Mouse (Mus musculus) lung, embryonic 14.5 days (tissue): ENCODE measurements at regions not wholly inside any gene's neighbourhood (a gene's known extent, or its start where the extent isn't known, plus 50 kb on each side); places are given as distances from the start of the nearest gene placed in this dataset.

Experiments used
- ATAC-seq: fragments of 200-750 bp; cut with Nextera tagmentation; 2 replicates; pipeline ENCODE4 v1.8.0; 2017; ENCODE audit warnings: mild to moderate bottlenecking, moderate TSS enrichment, moderate library complexity; ENCODE audit not compliant: insufficient read depth
- DNase-seq: peaks from one replicate; pipeline ENCODE4 v3.0.0-alpha.2; 2015
- H3K27ac ChIP-seq: fragments of 300-500 bp; sonication (generic); 2 replicates; pipeline ENCODE4 v1.5.1; 2014; ENCODE audit warnings: low read depth, mild to moderate bottlenecking, moderate library complexity
- H3K27me3 ChIP-seq: fragments of 300-500 bp; sonication (generic); 2 replicates; pipeline ENCODE4 v1.6.1; 2014; ENCODE audit warnings: low read length, control low read depth; ENCODE audit not compliant: insufficient read depth
- H3K36me3 ChIP-seq: fragments of 300-500 bp; sonication (generic); 2 replicates; pipeline ENCODE4 v1.6.1; 2014; ENCODE audit warnings: control low read depth; ENCODE audit not compliant: insufficient read depth
- H3K4me1 ChIP-seq: fragments of 300-500 bp; sonication (generic); 2 replicates; pipeline ENCODE4 v1.6.1; 2014; ENCODE audit warnings: antibody characterized with exemption, control low read depth; ENCODE audit not compliant: insufficient read depth
- H3K4me2 ChIP-seq: fragments of 300-500 bp; sonication (generic); 2 replicates; pipeline ENCODE4 v1.6.1; 2014; ENCODE audit warnings: mild to moderate bottlenecking
- H3K4me3 ChIP-seq: fragments of 300-500 bp; sonication (generic); 2 replicates; pipeline ENCODE4 v1.5.1; 2014; ENCODE audit warnings: low read depth, low read length
- H3K9ac ChIP-seq: fragments of 300-500 bp; sonication (generic); 2 replicates; pipeline ENCODE4 v1.6.1; 2014
- H3K9me3 ChIP-seq: fragments of 300-500 bp; sonication (generic); 2 replicates; pipeline ENCODE4 v1.6.1; 2016; ENCODE audit warnings: low read depth, low read length, control low read depth
- CTCF ChIP-seq: IDR thresholded peaks from 2 replicates; pipeline ENCODE4 v1.5.1; 2016; ENCODE audit warnings: antibody characterized with exemption, low read depth
- whole genome bisulfite sequencing: fragments of 180-500 bp; shearing (Covaris S2); extraction: QIAGEN DNeasy Blood & Tissue Kit; methylation state at CpG from one replicate; pipeline ENCODE4 v1.1.7; 2014; 5-methylcytosine and 5-hydroxymethylcytosine counted together

- 71% methylated on average over 2 of the region's 2 CpGs for WGBS
- no peaks in the 10 kb centered on the region for H3K9me3 ChIP-seq
Measured at GRCm38 (mm10) chr15:46592868-46593267, 6458.7 kb downstream of the 9330182O14Rik start.

GRCm38 (mm10) chr15:46598328-46598727, 6464.2 kb downstream of the 9330182O14Rik start:
- no peak for ATAC-seq
- Histone ChIP-seq H3K4me3 (no peak overlapping the region), H3K9me3 (no peaks in the 10 kb centered on the region), H3K4me1 (no peaks in the 10 kb centered on the region), H3K27me3 (no peaks in the 10 kb centered on the region), H3K27ac (no peak overlapping the region), H3K4me2 (no peak overlapping the region), H3K36me3 (no peaks in the 10 kb centered on the region), H3K9ac (no peak overlapping the region)
- TF ChIP-seq CTCF, result peak; percentile 29; the same call in 1 of the 2 replicates
- peak; percentile 33 for DNase-seq
- 63% methylated on average over 1 of the region's 1 CpGs for WGBS

More at GRCm38 (mm10) chr15:46592868-46593267, 6458.7 kb downstream of the 9330182O14Rik start:
- no peaks in the 10 kb centered on the region for H3K27me3 ChIP-seq
- no peaks in the 10 kb centered on the region for H3K36me3 ChIP-seq
- no peak overlapping the region for H3K9ac ChIP-seq
- H3K4me3 ChIP-seq, result no peak overlapping the region
- no peak overlapping the region for H3K4me2 ChIP-seq
- TF ChIP-seq CTCF, result no peak
- H3K4me1 ChIP-seq, result no peaks in the 10 kb centered on the region
- DNase-seq (no peak), ATAC-seq (no peak)
- no peak overlapping the region for H3K27ac ChIP-seq

GRCm38 (mm10) chr15:46623431-46624029, 6489.4 kb downstream of the 9330182O14Rik start:
- Histone ChIP-seq H3K4me1 (no peaks in the 10 kb centered on the region), H3K4me3 (no peak overlapping the region), H3K9me3 (no peaks in the 10 kb centered on the region), H3K27ac (no peak overlapping the region), H3K27me3 (no peaks in the 10 kb centered on the region), H3K4me2 (no peak overlapping the region), H3K36me3 (no peaks in the 10 kb centered on the region), H3K9ac (no peak overlapping the region)
- 75% methylated on average over 4 of the region's 4 CpGs for WGBS
- DNase-seq (no peak), ATAC-seq (no peak)
- TF ChIP-seq CTCF, result no peak

- Histone ChIP-seq H3K4me3 (no peak overlapping the region), H3K9ac (no peak overlapping the region), H3K4me2 (no peak overlapping the region), H3K4me1 (no peaks in the 10 kb centered on the region), H3K27ac (no peak overlapping the region), H3K27me3 (no peaks in the 10 kb centered on the region), H3K36me3 (no peaks in the 10 kb centered on the region), H3K9me3 (no peaks in the 10 kb centered on the region)
- TF ChIP-seq CTCF, result no peak
- DNase-seq (no peak), ATAC-seq (no peak)
- WGBS, result 82% methylated on average over 4 of the region's 4 CpGs
Measured at GRCm38 (mm10) chr15:46625001-46625632, 6491.0 kb downstream of the 9330182O14Rik start.
